Mouse (Mus musculus): ENCODE data around the gene C1qa. TPM values are rescaled to one million over a fixed set of nuclear protein-coding genes. Genes with fewer than 3 reads are reported as not detected.

The C1qa gene
- polyA plus RNA-seq, 1 experiment from 2014 or later: 19.6 TPM

- H3K9me3 ChIP-seq (ENCODE audit: control insufficient read depth, low read length): no peaks in the 10 kb centered on the region
- H3K9ac ChIP-seq (replicated peaks; ENCODE audit: low read depth, low read length): 0 out of 2 replicates have a peak overlapping the region, but pooled peaks have one; percentile 34
- H3K27ac ChIP-seq (ENCODE audit: low read depth, low read length): peak overlapping the region; percentile 52; the same call in 1 of the 2 replicates
- H3K4me2 ChIP-seq (ENCODE audit: low read depth, low read length): no peak overlapping the region
- no peaks in the 10 kb centered on the region for H3K27me3 ChIP-seq (ENCODE audit: control insufficient read depth, insufficient read depth, low read length)
- H3K4me3 ChIP-seq (ENCODE audit: low read depth, low read length): no peak overlapping the region
- WGBS: 4% methylated on average over 17 of the region's 17 CpGs
- H3K36me3 ChIP-seq (ENCODE audit: control insufficient read depth, insufficient read depth, low read length): no peaks in the 10 kb centered on the region
- ATAC-seq (ENCODE audit: low read depth): peak; percentile 32; the same call in 1 of the 2 replicates
- H3K4me1 ChIP-seq (ENCODE audit: control insufficient read depth, insufficient read depth, low read length): peaks cover 17% of the 10 kb centered on the region; the same call in 1 of the 2 replicates
These were observed 36.8 kb downstream of the C1qa start for GRCm38 (mm10) chr4:136861806-136862205.

DNA sequence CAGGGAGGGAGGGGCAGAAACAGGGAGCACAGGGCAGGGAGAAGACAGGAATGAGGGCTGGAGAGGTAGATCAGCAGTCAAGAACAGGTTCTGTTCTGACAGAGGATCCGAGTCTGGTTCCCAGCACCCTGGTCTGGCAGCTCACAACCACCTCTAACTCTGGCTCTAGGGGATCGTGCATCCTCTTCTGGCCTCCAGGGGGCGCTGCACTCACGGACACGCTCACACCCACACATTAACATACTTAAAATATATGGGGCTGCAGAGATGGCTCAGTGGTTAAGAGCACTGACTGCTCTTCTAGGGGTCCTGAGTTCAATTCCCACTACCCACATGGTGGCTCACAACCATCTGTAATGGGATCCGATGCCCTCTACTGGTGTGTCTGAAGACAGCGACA is 38.6 kb downstream of the C1qa start:
- 82% methylated on average over 7 of the region's 7 CpGs for WGBS
- Histone ChIP-seq H3K4me1 (ENCODE audit: control insufficient read depth, insufficient read depth, low read length) (peaks cover 12% of the 10 kb centered on the region; the same call in 1 of the 2 replicates), H3K9me3 (ENCODE audit: control insufficient read depth, low read length) (no peaks in the 10 kb centered on the region), H3K27me3 (ENCODE audit: control insufficient read depth, insufficient read depth, low read length) (no peaks in the 10 kb centered on the region), H3K4me3 (ENCODE audit: low read depth, low read length) (no peak overlapping the region), H3K4me2 (ENCODE audit: low read depth, low read length) (no peak overlapping the region), H3K9ac (replicated peaks; ENCODE audit: low read depth, low read length) (no peak overlapping the region), H3K36me3 (ENCODE audit: control insufficient read depth, insufficient read depth, low read length) (no peaks in the 10 kb centered on the region), H3K27ac (ENCODE audit: low read depth, low read length) (no peak overlapping the region)
- no peak for ATAC-seq (ENCODE audit: low read depth)

DNA sequence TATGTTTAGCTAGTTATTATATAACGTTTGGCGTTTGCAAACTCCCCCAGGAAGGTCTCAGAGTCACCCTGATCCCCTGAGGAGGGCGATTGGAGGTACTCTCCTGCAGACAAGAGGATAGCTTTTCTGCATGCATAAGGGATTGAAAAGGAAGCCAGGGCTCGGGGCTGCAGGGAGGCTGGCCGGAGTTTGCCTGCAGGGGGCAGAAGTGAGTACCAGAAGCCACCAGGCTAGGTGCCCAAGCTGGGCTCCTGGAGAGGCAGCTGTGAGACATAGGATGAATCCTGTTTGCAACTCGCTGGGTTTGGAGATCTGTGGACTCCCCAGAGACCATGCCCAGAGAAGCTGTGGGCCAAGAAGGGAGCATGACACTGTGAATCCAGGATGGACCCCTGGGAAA is 43.5 kb downstream of the C1qa start:
- no peak overlapping the region for H3K4me2 ChIP-seq (ENCODE audit: low read depth, low read length)
- WGBS: 27% methylated on average over 6 of the region's 6 CpGs
- no peak for ATAC-seq (ENCODE audit: low read depth)

GRCm38 (mm10) chr4:136852989-136853388 is 45.6 kb downstream of the C1qa start:
- ATAC-seq (ENCODE audit: low read depth): no peak
- no peaks in the 10 kb centered on the region for H3K36me3 ChIP-seq (ENCODE audit: control insufficient read depth, insufficient read depth, low read length)
- no peak overlapping the region for H3K4me2 ChIP-seq (ENCODE audit: low read depth, low read length)
- H3K27ac ChIP-seq (ENCODE audit: low read depth, low read length): no peak overlapping the region
- H3K9ac ChIP-seq (replicated peaks; ENCODE audit: low read depth, low read length): no peak overlapping the region
- no peaks in the 10 kb centered on the region for H3K9me3 ChIP-seq (ENCODE audit: control insufficient read depth, low read length)
- H3K27me3 ChIP-seq (ENCODE audit: control insufficient read depth, insufficient read depth, low read length): no peaks in the 10 kb centered on the region
- no peak overlapping the region for H3K4me3 ChIP-seq (ENCODE audit: low read depth, low read length)
- no peaks in the 10 kb centered on the region for H3K4me1 ChIP-seq (ENCODE audit: control insufficient read depth, insufficient read depth, low read length)
- 78% methylated on average over 12 of the region's 12 CpGs for WGBS

More for the DNA sequence above, 43.5 kb downstream of the C1qa start:
- Histone ChIP-seq H3K27me3 (ENCODE audit: control insufficient read depth, insufficient read depth, low read length) (no peaks in the 10 kb centered on the region), H3K4me1 (ENCODE audit: control insufficient read depth, insufficient read depth, low read length) (no peaks in the 10 kb centered on the region), H3K9ac (replicated peaks; ENCODE audit: low read depth, low read length) (no peak overlapping the region), H3K27ac (ENCODE audit: low read depth, low read length) (no peak overlapping the region), H3K9me3 (ENCODE audit: control insufficient read depth, low read length) (no peaks in the 10 kb centered on the region), H3K4me3 (ENCODE audit: low read depth, low read length) (no peak overlapping the region), H3K36me3 (ENCODE audit: control insufficient read depth, insufficient read depth, low read length) (no peaks in the 10 kb centered on the region)

- Histone ChIP-seq H3K36me3 (ENCODE audit: control insufficient read depth, insufficient read depth, low read length) (no peaks in the 10 kb centered on the region), H3K4me3 (ENCODE audit: low read depth, low read length) (no peak overlapping the region), H3K4me2 (ENCODE audit: low read depth, low read length) (no peak overlapping the region), H3K27me3 (ENCODE audit: control insufficient read depth, insufficient read depth, low read length) (no peaks in the 10 kb centered on the region), H3K9me3 (ENCODE audit: control insufficient read depth, low read length) (no peaks in the 10 kb centered on the region), H3K9ac (replicated peaks; ENCODE audit: low read depth, low read length) (no peak overlapping the region), H3K4me1 (ENCODE audit: control insufficient read depth, insufficient read depth, low read length) (0 out of 2 replicates have a peak, but pooled peaks cover 2% of the 10 kb centered on the region), H3K27ac (ENCODE audit: low read depth, low read length) (0 out of 2 replicates have a peak overlapping the region, but pooled peaks have one; percentile 1)
- WGBS: 46% methylated on average over 5 of the region's 5 CpGs
- no peak for ATAC-seq (ENCODE audit: low read depth)
These were observed 46.5 kb downstream of the C1qa start for GRCm38 (mm10) chr4:136852119-136852518.

- no peak overlapping the region for H3K27ac ChIP-seq (ENCODE audit: low read depth, low read length)
- H3K36me3 ChIP-seq (ENCODE audit: control insufficient read depth, insufficient read depth, low read length): no peaks in the 10 kb centered on the region
- H3K4me1 ChIP-seq (ENCODE audit: control insufficient read depth, insufficient read depth, low read length): 0 out of 2 replicates have a peak, but pooled peaks cover 2% of the 10 kb centered on the region
- no peak for ATAC-seq (ENCODE audit: low read depth)
- no peaks in the 10 kb centered on the region for H3K27me3 ChIP-seq (ENCODE audit: control insufficient read depth, insufficient read depth, low read length)
- H3K9ac ChIP-seq (replicated peaks; ENCODE audit: low read depth, low read length): no peak overlapping the region
- no peaks in the 10 kb centered on the region for H3K9me3 ChIP-seq (ENCODE audit: control insufficient read depth, low read length)
- H3K4me3 ChIP-seq (ENCODE audit: low read depth, low read length): no peak overlapping the region
- H3K4me2 ChIP-seq (ENCODE audit: low read depth, low read length): no peak overlapping the region
- 67% methylated on average over 4 of the region's 4 CpGs for WGBS
These were observed 50.0 kb downstream of the C1qa start for GRCm38 (mm10) chr4:136848565-136848964.

GRCm38 (mm10) chr4:136847166-136847565 is 51.4 kb downstream of the C1qa start:
- 58% methylated on average over 6 of the region's 6 CpGs for WGBS
- Histone ChIP-seq H3K4me1 (ENCODE audit: control insufficient read depth, insufficient read depth, low read length) (0 out of 2 replicates have a peak, but pooled peaks cover 2% of the 10 kb centered on the region), H3K9me3 (ENCODE audit: control insufficient read depth, low read length) (no peaks in the 10 kb centered on the region), H3K4me2 (ENCODE audit: low read depth, low read length) (no peak overlapping the region), H3K27me3 (ENCODE audit: control insufficient read depth, insufficient read depth, low read length) (no peaks in the 10 kb centered on the region), H3K9ac (replicated peaks; ENCODE audit: low read depth, low read length) (no peak overlapping the region), H3K4me3 (ENCODE audit: low read depth, low read length) (no peak overlapping the region), H3K36me3 (ENCODE audit: control insufficient read depth, insufficient read depth, low read length) (no peaks in the 10 kb centered on the region), H3K27ac (ENCODE audit: low read depth, low read length) (no peak overlapping the region)
- ATAC-seq (ENCODE audit: low read depth): no peak

Other genes starting within 250 kb of the C1qa start
- 19.6 and 24.7 TPM in 2 replicates for gene Ephb2, start 62.8 kb downstream of the C1qa start, polyA plus RNA-seq (2014; fragmentation: Nextera tagmentation; extraction: Ambion mirVana)
- 28.2 and 49.7 TPM in 2 replicates for gene C1qb, start 12.6 kb downstream of the C1qa start, polyA plus RNA-seq (2014; fragmentation: Nextera tagmentation; extraction: Ambion mirVana)
- 15.3 and 25.2 TPM in 2 replicates for gene C1qc, start 5.7 kb downstream of the C1qa start, polyA plus RNA-seq (2014; fragmentation: Nextera tagmentation; extraction: Ambion mirVana)
- 9.9 and 13.1 TPM in 2 replicates for gene Epha8, start 58.0 kb upstream of the C1qa start, polyA plus RNA-seq (2014; fragmentation: Nextera tagmentation; extraction: Ambion mirVana)
- 4.7 and 4.8 TPM in 2 replicates for gene Zbtb40, start 150.0 kb upstream of the C1qa start, polyA plus RNA-seq (2014; fragmentation: Nextera tagmentation; extraction: Ambion mirVana)